In the genomic region with DNA sequence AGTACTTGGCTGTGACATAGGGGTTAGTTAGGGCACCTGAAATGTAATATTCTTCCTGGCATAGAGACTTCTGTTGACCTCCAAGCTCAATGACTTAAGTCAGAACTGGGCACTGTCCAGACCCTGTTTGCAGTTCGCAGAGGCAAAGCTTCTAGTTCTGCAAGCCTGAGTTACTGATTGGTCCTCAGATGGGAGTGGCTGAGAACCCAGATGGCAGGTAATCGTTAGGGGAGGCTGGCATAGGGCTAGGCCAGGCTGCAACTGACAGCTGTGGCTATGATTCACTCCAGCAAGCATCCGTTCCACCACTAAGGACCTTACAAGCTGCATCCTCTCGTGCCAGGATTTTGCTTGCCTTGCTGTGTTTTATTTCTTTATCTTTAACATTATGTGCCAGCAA, we compare ENCODE assay signal across 12 mouse cellular contexts.
DNase-seq lines count a peak whose midpoint lies in the region.
"Had no signal": no experiment of that assay in that cellular context is flagged by ENCODE, and none has a peak within 500 bp of the region (broad histone marks: within the 10 kb centered on the region; RNA-seq: fewer than 3 reads in every experiment).

No protein-coding gene starts in this region.

- peak; percentile 47 to 52 for DNase-seq in cerebellum, postnatal 10 days
- no peak for DNase-seq in cerebellum, postnatal 4 days (ENCODE audit: low spot score in 2 of 2)
- peak; percentile 17 to 29 for DNase-seq in layer of hippocampus, adult 8-10 months (ENCODE audit: low spot score in 2 of 2)
- no peak for DNase-seq in layer of hippocampus, postnatal 14 days (ENCODE audit: low spot score in 2 of 2)
- DNase-seq in NIH3T3 (ENCODE audit: low read depth) = peak; percentile 1
- DNase-seq in gastrocnemius, postnatal 10 days = peak; percentile 10
- DNase-seq in heart, postnatal 25 days (ENCODE audit: low spot score) = no peak
- no peak for DNase-seq in kidney, postnatal 36 days
- DNase-seq: adrenal gland, postnatal 14 days; cerebellum, adult 9-10 months; heart, adult 2 months; lung, postnatal 10 days had no signal

- intact Hi-C loops in heart, postnatal 25 days (cut with DNase I) = no loop called here

Comparison
In these comparisons a context has a peak if more than half of its experiments do, and no peak if none do; other contexts are left out.
1. DNase-seq: peak in cerebellum, postnatal 10 days (2 of 2), layer of hippocampus, adult 8-10 months (2 of 2), NIH3T3 (single experiment) and gastrocnemius, postnatal 10 days (single experiment); none in cerebellum, postnatal 4 days (0 of 2), layer of hippocampus, postnatal 14 days (0 of 2), heart, postnatal 25 days (single experiment) and kidney, postnatal 36 days (0 of 2).